30 mouse cellular contexts compared by ENCODE assay signal in the genomic region with DNA sequence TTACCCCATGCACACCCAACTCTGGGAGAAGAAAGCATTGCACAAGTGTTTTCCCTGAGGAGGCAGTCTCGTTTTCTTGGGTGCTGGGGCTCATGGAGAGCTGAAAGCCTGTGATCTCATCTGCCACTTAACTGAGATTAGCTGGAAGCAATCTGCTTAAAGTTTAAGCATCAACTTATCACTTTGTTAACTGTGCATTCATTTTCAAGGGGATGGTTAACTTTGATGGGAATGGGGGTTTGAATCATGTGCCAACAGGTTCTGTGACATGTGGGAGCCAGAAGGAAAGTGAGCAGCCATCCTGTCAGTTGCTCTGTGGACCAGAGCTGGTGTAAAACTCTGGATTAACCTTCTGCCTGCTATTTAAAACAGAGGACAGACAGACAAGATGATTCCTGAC.
DNase-seq lines count a peak whose midpoint lies in the region; ATAC-seq and TF ChIP-seq lines count a peak whose summit lies in the region.
"Had no signal": no experiment of that assay in that cellular context is flagged by ENCODE, and none has a peak within 500 bp of the region (broad histone marks: within the 10 kb centered on the region; RNA-seq: fewer than 3 reads in every experiment).

No protein-coding gene starts in this region.

- H3K27me3 ChIP-seq in forebrain, embryonic 14.5 days (replicated peaks; ENCODE audit: control insufficient read depth, insufficient read depth, low read length), result no peaks in the 10 kb centered on the region
- H3K27me3 ChIP-seq in forebrain, embryonic 15.5 days, result no peaks in the 10 kb centered on the region
- no peaks in the 10 kb centered on the region; the same call in 1 of the 2 replicates for H3K27me3 ChIP-seq in heart, embryonic 11.5 days (ENCODE audit: control insufficient read depth, insufficient read depth, low read length)
- H3K27me3 ChIP-seq: CH12.LX; embryonic facial prominence, embryonic 15.5 days; forebrain, embryonic 13.5 days; Patski had no signal

- TF ChIP-seq CTCF in lung, adult 2 months (IDR thresholded peaks at IDR 0.05; ENCODE audit: insufficient read depth, low read length), result no peak

- H3K4me2 ChIP-seq in forebrain, embryonic 14.5 days (ENCODE audit: low read length), result no peak overlapping the region
- H3K4me2 ChIP-seq in forebrain, embryonic 15.5 days (replicated peaks), result no peak overlapping the region
- no peak overlapping the region for H3K4me2 ChIP-seq in heart, embryonic 11.5 days
- H3K4me2 ChIP-seq: embryonic facial prominence, embryonic 15.5 days; forebrain, embryonic 13.5 days; heart, embryonic 13.5 days; hindbrain, embryonic 14.5 days had no signal

- no peak overlapping the region for H3K4me3 ChIP-seq in forebrain, embryonic 14.5 days (ENCODE audit: low read depth, low read length)
- H3K4me3 ChIP-seq in forebrain, embryonic 15.5 days, result no peak overlapping the region
- no peak overlapping the region for H3K4me3 ChIP-seq in heart, embryonic 11.5 days (ENCODE audit: low read depth, low read length)
- H3K4me3 ChIP-seq in lung, adult 2 months (replicated peaks; ENCODE audit: extremely low read depth, low read depth, low read length), result no peak overlapping the region
- H3K4me3 ChIP-seq: embryonic facial prominence, embryonic 15.5 days; forebrain, embryonic 13.5 days; gastrocnemius, adult 2 months; heart, embryonic 13.5 days had no signal

- no peak for TF ChIP-seq POLR2A in lung, adult 2 months (IDR thresholded peaks at IDR 0.05; ENCODE audit: borderline replicate concordance, extremely low read depth, low read depth, low read length)

- peak; percentile 36 for DNase-seq in forebrain, embryonic 14.5 days (ENCODE audit: low spot score)
- DNase-seq in heart, adult 11 months, result peak; percentile 72
- DNase-seq in retina, postnatal 1 day, result peak; percentile 18
- no peak for DNase-seq in retina, embryonic 14.5 days (ENCODE audit: low spot score)
- DNase-seq in lung, adult 2 months, result no peak
- DNase-seq: adrenal gland, adult 2 months; adrenal gland, postnatal 14 days; B cell, adult 2 months; cerebellum, adult 11-12 months; cerebellum, adult 8-10 months; cerebellum, postnatal 10 days; cerebellum, postnatal 36 days; embryo, embryonic 11 days; gastrocnemius, adult 2 months; gastrocnemius, postnatal 14 days; heart, adult 18-20 months; heart, postnatal 14 days; heart, postnatal 4 days had no signal

- H3K4me1 ChIP-seq in forebrain, embryonic 14.5 days (ENCODE audit: control insufficient read depth, insufficient read depth, low read length), result no peaks in the 10 kb centered on the region
- no peaks in the 10 kb centered on the region for H3K4me1 ChIP-seq in forebrain, embryonic 15.5 days
- H3K4me1 ChIP-seq in heart, embryonic 11.5 days (ENCODE audit: control insufficient read depth, insufficient read depth, low read length), result 0 out of 2 replicates have a peak, but pooled peaks cover 3% of the 10 kb centered on the region
- no peaks in the 10 kb centered on the region for H3K4me1 ChIP-seq in lung, adult 2 months (ENCODE audit: control insufficient read depth, insufficient read depth, low read length)
- H3K4me1 ChIP-seq: embryonic facial prominence, embryonic 15.5 days; forebrain, embryonic 13.5 days had no signal

- no peaks in the 10 kb centered on the region for H3K9me3 ChIP-seq in forebrain, embryonic 14.5 days (replicated peaks; ENCODE audit: control insufficient read depth, low read length)
- H3K9me3 ChIP-seq in forebrain, embryonic 15.5 days, result no peaks in the 10 kb centered on the region
- H3K9me3 ChIP-seq in heart, embryonic 11.5 days (replicated peaks; ENCODE audit: control insufficient read depth, low read length), result no peaks in the 10 kb centered on the region
- H3K9me3 ChIP-seq: embryonic facial prominence, embryonic 15.5 days; forebrain, embryonic 13.5 days; G1E; heart, embryonic 13.5 days had no signal

- H3K27ac ChIP-seq in forebrain, embryonic 14.5 days (ENCODE audit: low read depth, low read length), result no peak overlapping the region
- H3K27ac ChIP-seq in forebrain, embryonic 15.5 days (replicated peaks), result no peak overlapping the region
- H3K27ac ChIP-seq in heart, embryonic 11.5 days (ENCODE audit: low read depth, low read length), result no peak overlapping the region
- H3K27ac ChIP-seq: embryonic facial prominence, embryonic 15.5 days; forebrain, embryonic 13.5 days; gastrocnemius, adult 2 months; heart, embryonic 13.5 days; hindbrain, embryonic 14.5 days; hindbrain, postnatal 0 days had no signal

- no peak overlapping the region for H3K9ac ChIP-seq in forebrain, embryonic 14.5 days (ENCODE audit: low read length)
- no peak overlapping the region for H3K9ac ChIP-seq in forebrain, embryonic 15.5 days (replicated peaks)
- H3K9ac ChIP-seq in heart, embryonic 11.5 days (ENCODE audit: low read depth, low read length), result no peak overlapping the region
- H3K9ac ChIP-seq: embryonic facial prominence, embryonic 15.5 days; forebrain, embryonic 13.5 days; heart, embryonic 13.5 days; hindbrain, embryonic 14.5 days had no signal

- 31% methylated on average over 1 of the region's 1 CpGs for WGBS in forebrain, embryonic 14.5 days
- WGBS in forebrain, embryonic 15.5 days, result 18% methylated on average over 1 of the region's 1 CpGs
- WGBS in heart, embryonic 11.5 days (ENCODE audit: insufficient replicate concordance), result 11% methylated on average over 1 of the region's 1 CpGs
- WGBS in lung, adult 2 months, result 34% methylated on average over 1 of the region's 1 CpGs

- no peaks in the 10 kb centered on the region for H3K36me3 ChIP-seq in forebrain, embryonic 14.5 days (ENCODE audit: control insufficient read depth, insufficient read depth, low read length)
- no peaks in the 10 kb centered on the region for H3K36me3 ChIP-seq in forebrain, embryonic 15.5 days
- H3K36me3 ChIP-seq in heart, embryonic 11.5 days (ENCODE audit: control insufficient read depth, insufficient read depth, low read length), result no peaks in the 10 kb centered on the region
- H3K36me3 ChIP-seq: embryonic facial prominence, embryonic 15.5 days; G1E; heart, embryonic 13.5 days had no signal

- no peak for ATAC-seq in forebrain, embryonic 14.5 days
- no peak for ATAC-seq in forebrain, embryonic 15.5 days (replicated peaks)
- ATAC-seq in heart, embryonic 11.5 days (replicated peaks; ENCODE audit: insufficient number of reproducible peaks, low FRiP score, low TSS enrichment), result no peak
- ATAC-seq: forebrain, embryonic 13.5 days; hindbrain, postnatal 0 days; inflammation-experienced regulatory T-cells, adult 6 months; intestine, embryonic 16.5 days; Patski had no signal

Comparison
In these comparisons a context has a peak if more than half of its experiments do, and no peak if none do; other contexts are left out.
1. DNase-seq: peak in forebrain, embryonic 14.5 days (single experiment), heart, adult 11 months (single experiment) and retina, postnatal 1 day (single experiment); none in retina, embryonic 14.5 days (single experiment) and lung, adult 2 months (single experiment).